Mouse (Mus musculus) left cerebral cortex, adult 18-20 months (tissue): Measurements from ENCODE around the gene St3gal4. TPM values are rescaled to one million over a fixed set of nuclear protein-coding genes. Genes with fewer than 3 reads are reported as not detected.

Experiments
- DNase-seq, 2 experiments: peaks; one replicate each; pipeline ENCODE4 v3.0.0; 2021 to 2022; ENCODE audit warnings: low spot score in 2 of 2, mixed read lengths in 1 of 2
- total RNA-seq, 2 experiments: library from RNA; stranded (reverse); gene quantifications; 2 replicates each; pipeline ENCODE4 v1.2.3; 2021

Gene St3gal4
- total RNA-seq, 2 experiments from 2014 or later = 26.7 to 29.7 TPM

GRCm38 (mm10) chr9:35131637-35132397, 12.7 kb upstream of the St3gal4 start:
- peak; percentile 63 to 64 for DNase-seq

GRCm38 (mm10) chr9:35128995-35129418, 9.9 kb upstream of the St3gal4 start:
- DNase-seq = no peak

- DNase-seq = no peak
Observed at GRCm38 (mm10) chr9:35128564-35128963, 9.5 kb upstream of the St3gal4 start.

- DNase-seq = no peak
Observed at GRCm38 (mm10) chr9:35127561-35127960, 8.5 kb upstream of the St3gal4 start.

- DNase-seq = no peak
Observed at GRCm38 (mm10) chr9:35127147-35127546, 8.1 kb upstream of the St3gal4 start.

GRCm38 (mm10) chr9:35124678-35124955, 5.5 kb upstream of the St3gal4 start:
- no peak for DNase-seq

GRCm38 (mm10) chr9:35123804-35124677, 5.0 kb upstream of the St3gal4 start:
- no peak for DNase-seq

GRCm38 (mm10) chr9:35123456-35123803, 4.4 kb upstream of the St3gal4 start:
- DNase-seq = no peak

GRCm38 (mm10) chr9:35122551-35123266, 3.6 kb upstream of the St3gal4 start:
- DNase-seq = no peak

GRCm38 (mm10) chr9:35118563-35118962, 505 bp downstream of the St3gal4 start:
- no peak for DNase-seq

- no peak for DNase-seq
Observed at GRCm38 (mm10) chr9:35117384-35118295, 1.4 kb downstream of the St3gal4 start.

- peak; percentile 45 to 72 for DNase-seq
Observed at GRCm38 (mm10) chr9:35116391-35117381, 2.4 kb downstream of the St3gal4 start.

- no peak for DNase-seq
Observed at GRCm38 (mm10) chr9:35115804-35116203, 3.3 kb downstream of the St3gal4 start.

GRCm38 (mm10) chr9:35115299-35115698, 3.8 kb downstream of the St3gal4 start:
- no peak for DNase-seq

GRCm38 (mm10) chr9:35114234-35114633, 4.8 kb downstream of the St3gal4 start:
- no peak for DNase-seq

GRCm38 (mm10) chr9:35111941-35112595, 7.0 kb downstream of the St3gal4 start:
- DNase-seq = peak in 1 of 2 experiments; percentile 26

GRCm38 (mm10) chr9:35111446-35111845, 7.6 kb downstream of the St3gal4 start:
- DNase-seq = no peak

- DNase-seq = no peak
Observed at GRCm38 (mm10) chr9:35110567-35110966, 8.5 kb downstream of the St3gal4 start.

- DNase-seq = no peak
Observed at GRCm38 (mm10) chr9:35110051-35110450, 9.0 kb downstream of the St3gal4 start.
